Mouse (Mus musculus): ENCODE data around the gene Syndig1.

The Syndig1 gene

DNA sequence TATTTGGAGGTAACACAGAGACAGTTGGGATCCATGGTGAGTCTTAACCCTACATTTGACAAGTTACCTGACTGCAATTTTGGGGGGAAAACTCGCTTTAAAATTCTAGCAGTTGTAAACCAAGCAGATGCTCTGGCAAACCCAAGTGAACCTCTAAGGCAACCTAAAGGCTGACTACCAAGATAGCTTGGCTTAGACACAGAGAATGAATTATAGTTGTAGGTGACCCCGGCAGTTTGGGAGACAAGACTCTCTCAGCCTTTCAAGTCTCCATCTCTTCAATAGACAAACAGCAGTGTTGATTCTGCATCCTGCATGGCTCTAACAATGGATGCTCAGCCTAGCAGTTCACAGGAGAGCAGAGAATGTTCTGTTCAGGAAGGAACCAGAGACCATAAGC is at the start of gene Syndig1:
Gene Syndig1, plus strand, starts transcription at position 301 of the 400 bp plus-strand sequence.
- DNase-seq (ENCODE audit: low read depth, low spot score) = no peak

DNA sequence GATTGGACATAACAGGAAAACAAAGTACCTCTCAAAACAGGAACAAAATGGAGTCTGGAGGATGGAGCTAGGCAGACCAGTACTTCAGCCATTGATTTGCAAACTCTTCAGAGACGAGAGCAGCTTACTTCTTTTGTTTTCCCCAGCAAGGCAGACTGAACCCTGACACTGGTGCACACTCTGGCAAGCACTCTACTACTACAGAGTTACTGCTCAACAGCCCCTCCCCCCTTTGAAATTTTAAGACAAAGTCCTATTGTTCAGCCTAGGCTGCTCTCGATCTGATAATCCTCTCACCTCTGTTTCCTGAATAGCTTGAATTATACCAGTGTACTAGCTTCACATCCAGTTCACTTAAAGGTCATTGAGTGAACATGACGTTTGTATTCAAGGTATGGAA is 30.4 kb upstream of the Syndig1 start:
- DNase-seq (ENCODE audit: low read depth, low spot score) = no peak

DNA sequence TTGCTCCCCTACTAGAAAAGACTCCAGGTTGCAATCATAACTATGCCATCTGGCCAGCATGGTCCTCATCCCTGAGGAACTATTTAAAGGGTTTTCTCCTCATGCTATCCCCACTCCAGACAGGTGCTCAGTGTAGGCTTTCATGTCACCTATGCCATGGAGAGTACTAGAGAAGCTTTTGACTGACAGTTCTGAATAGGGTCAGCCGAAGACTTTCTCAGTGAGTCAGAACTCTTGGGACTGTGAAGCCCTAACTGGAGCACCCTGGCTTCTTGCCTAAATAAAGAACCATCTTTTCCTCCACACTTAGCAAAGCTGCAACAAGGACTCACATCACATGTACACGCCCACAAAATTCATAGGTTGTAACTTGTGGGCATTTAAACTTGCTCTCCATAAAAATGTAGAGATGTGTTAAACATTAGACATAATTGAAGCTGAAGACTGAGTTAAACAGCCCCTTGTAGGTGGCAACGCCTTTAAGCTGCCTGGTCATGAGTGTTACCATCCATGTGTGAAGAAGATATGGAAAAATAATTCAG is 24.3 kb upstream of the Syndig1 start:
- DNase-seq (ENCODE audit: low read depth, low spot score) = no peak

DNA sequence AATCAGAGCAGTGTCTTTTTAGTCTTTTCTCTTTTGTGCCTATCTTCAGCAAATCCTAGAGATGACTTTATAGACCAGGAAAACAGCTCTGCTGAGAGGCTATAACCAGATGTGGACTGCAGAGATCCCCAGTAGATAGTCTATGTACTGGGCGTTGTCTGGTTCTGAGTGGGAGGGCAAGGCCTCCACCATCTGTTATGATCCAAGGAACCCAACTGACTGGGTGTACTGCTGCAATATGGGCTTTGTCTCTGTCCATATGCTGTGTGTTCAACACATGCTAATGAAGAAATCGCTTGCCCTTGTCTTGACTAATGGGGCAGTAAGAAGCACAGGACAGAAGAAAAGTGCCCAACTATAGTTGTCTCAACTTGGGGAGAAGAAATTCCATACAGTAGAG is 23.8 kb upstream of the Syndig1 start:
- DNase-seq (ENCODE audit: low read depth, low spot score) = no peak

DNA sequence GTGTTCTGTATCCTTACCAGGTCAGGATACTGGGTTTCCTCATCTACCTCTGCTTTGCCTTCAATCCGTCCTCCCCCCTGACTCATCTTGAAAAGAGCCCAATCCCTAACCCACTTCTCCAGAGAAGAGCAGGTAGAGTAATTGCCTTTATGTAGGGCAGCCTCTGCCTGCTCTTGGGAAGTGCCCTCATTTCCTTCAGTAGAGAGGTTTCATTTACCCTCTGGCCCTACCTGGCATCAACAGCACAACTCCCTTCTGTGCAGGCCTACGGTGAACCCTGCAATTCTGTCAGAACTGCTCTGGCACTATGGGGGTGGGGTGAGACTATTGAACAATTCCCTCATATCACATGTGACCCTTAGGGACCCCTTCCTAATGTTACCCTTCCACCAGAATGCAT is 16.1 kb upstream of the Syndig1 start:
- DNase-seq (ENCODE audit: low read depth, low spot score) = no peak

DNA sequence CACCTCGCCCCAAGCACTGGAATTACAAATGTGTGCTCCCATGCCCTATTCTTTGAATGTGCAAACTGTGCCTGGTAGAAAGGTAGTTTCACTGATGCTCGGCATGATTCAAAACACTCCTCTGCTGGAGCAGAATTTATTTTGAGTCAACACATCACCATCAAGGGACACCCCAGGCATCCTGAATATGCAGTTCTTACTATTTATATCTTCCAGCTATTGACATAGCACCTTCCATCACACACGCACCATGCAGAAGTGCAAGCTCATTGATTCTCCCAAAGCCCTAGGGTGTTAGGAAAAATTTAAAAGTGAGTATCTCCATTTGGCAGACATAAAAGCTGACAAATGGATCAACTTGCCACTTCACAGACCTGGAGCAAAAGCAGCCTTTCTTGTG is 10.6 kb upstream of the Syndig1 start:
- no peak for DNase-seq (ENCODE audit: low read depth, low spot score)

DNA sequence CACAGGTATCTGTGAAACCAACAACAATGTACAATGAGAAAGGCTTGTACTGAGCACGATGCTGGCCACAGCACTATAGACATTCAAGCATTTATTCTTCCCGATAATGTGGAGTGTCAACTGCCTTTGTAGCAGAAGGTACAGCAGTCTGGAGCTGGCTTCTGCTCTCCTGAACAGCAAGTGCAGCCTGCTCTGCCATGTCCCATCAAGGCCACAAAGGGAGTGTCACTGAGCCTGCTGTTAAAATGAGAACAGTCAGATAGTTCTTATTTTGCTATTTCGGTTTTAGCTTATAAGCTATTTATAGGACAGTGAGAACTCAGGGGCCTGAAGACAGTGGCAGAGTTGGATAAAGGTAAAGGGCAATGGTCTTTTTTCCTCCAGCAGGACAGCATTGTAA is 9.3 kb upstream of the Syndig1 start:
- DNase-seq (ENCODE audit: low read depth, low spot score) = no peak

DNA sequence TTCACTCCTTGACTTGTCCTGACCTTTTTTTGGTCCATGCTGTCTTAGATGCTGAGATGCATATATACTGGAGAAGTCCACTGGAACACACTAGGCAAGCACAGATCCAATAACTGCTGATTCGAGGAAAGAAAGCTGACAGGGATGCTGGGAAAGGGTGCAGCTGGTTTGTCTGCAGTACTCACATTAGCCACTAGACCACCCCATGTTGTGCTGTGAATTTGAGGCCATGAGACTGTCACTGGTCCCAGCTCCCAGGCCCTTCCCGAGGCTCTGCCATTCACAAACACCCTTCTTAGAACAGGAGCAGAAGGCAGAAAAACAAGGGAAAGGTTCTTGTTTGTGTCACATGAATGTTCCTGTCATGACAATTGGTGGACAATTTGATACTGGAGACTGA is 8.8 kb upstream of the Syndig1 start:
- DNase-seq (ENCODE audit: low read depth, low spot score) = no peak

DNA sequence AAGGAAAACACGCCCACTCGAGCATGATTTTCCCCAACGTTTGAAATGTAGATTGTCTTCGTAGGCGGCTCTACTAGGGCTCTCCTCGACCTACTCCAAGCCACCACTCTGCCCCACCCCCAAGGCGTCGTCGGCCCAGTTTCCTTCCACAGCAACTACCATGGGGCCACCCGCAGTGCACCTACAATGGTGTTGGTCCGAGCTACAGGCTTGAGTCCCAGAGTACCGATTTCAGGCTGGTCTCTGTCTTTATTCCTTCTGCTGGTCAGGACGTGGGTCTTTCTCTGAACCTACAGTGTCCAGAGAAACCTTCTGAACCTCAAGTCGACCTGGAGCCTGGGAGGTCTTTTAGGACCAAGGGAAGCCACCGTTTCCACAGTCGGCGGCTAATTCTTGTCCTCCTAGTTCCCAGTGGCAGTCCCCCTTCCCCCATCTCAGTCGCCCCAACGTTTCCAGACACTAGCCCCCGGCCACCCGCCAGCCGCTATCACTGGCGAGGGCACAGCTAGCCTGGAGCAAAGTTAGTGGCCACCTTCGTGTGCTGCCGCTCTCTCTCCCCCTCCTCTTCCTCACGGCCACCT is 1.0 kb downstream of the Syndig1 start:
- DNase-seq (ENCODE audit: low read depth, low spot score) = no peak

DNA sequence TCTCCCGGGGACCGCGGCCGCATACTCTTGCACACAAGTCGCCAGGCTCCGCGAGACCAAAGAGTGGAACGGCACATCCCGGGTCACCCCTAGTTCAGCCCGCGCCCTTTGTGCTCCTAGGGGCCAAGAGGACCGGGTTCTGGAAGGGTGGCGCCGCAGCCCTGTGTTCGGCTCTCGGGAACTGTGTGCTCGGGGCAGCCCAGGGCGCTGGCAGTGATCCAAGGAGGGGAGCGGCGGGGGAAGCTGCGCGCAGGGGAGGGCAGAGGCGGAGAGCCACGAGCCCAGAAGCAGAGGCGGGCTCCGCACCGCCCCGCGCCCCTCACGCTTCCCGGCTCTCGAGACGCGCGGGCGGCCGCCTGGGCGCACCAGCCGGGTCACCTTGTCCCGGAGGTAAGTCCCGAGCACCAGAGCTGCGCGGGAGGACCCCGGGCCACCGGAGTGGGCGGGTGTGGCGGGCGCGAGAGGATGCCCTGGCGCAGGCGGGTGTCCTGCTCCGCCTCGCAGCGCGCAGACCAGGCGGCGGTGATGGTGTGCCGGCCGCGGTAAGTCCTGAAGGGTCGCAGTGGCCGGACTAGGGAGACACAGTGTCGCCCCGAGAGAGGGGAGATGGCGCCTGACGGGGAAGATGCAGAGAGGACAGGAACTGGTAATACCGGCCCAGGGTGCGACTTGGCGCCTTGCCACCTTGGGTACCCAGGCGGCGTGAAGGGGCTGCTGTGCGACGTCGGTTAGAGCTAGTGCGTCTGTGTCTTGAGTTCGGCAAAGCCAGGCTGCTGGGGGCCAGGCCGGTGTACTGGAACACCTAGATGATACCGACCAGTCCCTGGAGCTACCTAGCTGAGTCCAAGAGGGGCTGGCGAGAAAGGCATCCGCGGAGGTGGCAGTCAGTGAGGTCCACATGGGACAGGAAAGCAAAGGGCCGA is 1.8 kb downstream of the Syndig1 start, which contains the start of gene C530025M09Rik:
Gene C530025M09Rik, minus strand, starts transcription at position 678 of the 923 bp plus-strand sequence.
- DNase-seq (ENCODE audit: low read depth, low spot score) = no peak

DNA sequence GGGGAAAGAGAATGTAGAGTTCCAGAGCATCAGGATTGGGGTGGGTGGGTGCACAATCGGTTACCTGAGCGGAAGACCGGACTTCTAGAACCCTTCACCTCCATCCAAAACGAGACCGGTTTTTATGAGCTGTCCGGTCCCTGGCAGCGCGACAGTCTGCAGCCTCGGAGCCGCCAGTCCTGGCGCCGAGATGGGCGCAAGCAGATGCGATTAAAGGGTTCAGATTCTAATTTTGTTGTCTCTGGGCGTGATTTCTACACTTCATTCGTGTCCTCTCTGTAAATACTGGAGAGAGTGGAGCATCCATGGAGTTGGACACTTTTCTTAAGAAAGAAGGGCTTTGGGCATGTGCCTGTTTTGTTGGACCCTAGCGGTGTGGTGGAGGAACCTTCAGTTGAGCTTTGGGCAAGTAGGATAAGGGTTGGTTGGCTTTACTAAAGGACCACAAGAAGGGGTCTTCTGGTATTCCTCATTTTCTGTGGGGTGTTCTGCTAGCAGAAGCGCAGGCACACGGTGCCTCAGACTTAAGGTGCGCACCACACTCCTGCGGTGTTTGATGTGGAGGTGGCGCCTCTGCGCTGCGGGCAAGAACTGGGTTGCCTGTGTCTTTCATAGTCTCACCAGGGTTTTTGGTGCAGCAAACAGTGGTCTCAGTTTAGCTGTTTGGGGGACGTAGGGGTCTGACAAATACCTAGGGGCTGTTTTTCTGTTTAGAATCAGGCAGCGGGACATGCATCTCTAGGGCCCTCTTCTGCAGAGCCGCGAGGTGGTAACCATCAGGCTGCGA is 2.6 kb downstream of the Syndig1 start:
- no peak for DNase-seq (ENCODE audit: low read depth, low spot score)

DNA sequence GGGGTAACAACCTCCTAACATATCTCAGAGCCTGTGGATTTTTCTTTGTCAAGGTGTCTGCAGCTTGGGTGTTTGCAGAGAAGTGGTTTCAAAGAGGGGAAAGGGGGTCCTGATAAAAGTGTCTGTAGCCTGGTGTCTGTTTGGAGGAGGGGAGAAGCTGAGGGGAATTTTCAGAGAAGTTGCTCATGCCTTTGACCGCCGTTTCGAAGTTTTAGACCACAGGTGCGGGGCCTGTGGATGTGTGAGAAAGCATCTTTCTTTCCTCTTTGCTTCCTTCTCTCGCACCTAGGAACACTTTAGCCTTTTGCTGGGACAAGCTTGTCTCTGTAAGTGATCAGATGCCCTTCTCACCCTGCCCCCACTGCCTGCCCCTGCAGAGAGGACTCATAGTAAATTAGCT is 3.3 kb downstream of the Syndig1 start:
- no peak for DNase-seq (ENCODE audit: low read depth, low spot score)

DNA sequence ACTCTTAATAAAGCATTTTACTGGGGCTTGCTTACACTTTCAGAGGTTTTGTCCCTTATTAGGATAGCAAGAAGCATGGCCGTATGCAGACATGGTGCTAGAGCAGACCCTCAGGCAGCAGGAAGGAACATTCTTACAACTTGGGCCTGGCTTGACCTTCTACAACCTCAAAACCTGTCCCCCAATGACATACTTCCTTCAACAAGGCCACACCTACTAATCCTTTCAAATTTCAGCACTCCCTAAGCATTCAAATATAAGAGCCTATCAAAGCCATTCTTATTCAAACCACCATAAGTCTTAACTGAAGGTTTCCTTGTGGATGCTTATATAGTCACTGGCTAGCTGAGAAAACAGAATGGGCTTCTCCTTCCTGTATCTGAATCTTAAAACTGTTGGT is 6.1 kb downstream of the Syndig1 start:
- no peak for DNase-seq (ENCODE audit: low read depth, low spot score)

DNA sequence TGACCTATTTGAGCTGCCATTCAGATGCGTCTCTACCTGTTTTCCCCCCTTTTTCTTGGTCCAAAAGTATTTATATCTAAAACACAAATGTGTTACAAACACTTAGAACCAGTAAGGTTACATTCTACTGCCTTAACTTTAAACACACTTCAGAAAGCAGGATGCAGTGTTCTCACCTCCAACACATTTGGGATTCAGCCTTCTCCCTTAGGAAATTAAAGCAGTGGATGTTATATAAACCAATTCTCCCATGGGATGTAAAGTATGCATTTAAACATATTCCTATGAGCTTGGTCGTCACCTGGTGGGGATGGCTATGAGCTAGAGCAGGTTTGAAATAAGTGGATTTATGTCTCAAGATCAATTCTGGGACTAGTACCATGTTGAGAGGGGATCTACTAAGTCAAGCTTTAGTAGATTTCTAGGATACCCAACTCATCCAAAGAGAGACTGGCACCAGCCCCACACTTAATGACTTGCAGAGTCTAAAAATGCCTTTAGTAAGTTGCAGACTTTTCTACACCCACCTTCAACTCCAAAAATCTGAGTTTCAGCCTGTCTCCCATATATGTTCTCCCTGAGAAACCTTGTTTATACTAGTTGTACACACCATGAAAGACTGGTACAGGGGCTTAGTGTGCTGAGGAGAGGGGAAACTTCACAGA is 7.6 kb downstream of the Syndig1 start:
- DNase-seq (ENCODE audit: low read depth, low spot score) = no peak

DNA sequence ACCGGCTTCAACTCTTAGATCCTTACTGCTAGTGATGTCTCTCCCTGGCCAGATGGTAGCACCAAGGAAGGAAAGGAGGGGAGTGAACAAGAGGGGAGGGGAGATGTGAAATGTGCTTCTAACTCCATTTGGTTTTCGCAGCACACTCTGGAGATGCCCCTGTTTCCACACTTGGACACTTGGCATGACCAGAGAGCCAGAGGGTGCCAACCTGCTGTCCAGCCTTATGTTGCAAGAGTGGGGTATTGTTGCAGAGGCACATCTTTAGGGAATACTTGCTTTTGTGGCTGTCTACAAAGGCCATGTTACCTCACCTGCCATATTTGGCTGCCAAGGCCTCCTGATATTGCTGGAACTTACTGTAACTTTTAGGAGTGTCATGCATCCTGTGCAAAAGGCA is 10.7 kb downstream of the Syndig1 start:
- DNase-seq (ENCODE audit: low read depth, low spot score) = no peak

DNA sequence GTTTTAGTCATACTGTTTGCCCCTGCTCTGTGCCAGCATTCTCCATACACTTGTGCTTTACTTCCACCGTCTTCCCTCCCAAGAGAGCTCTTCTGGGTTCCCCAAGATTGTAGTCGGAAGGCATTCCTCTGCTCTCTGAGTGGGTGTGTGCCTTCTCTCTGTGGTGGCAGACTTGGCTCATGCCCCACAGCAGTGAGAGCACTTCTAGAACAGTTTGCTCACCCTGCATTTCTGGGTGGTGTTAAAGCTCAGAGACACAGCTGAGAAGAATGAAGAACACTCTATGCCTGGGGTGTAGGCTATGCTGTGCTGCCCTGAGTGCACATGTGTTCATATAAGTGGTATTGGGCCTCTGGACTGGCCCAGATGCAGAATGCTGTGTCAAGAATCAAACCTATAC is 15.6 kb downstream of the Syndig1 start:
- DNase-seq (ENCODE audit: low read depth, low spot score) = no peak

DNA sequence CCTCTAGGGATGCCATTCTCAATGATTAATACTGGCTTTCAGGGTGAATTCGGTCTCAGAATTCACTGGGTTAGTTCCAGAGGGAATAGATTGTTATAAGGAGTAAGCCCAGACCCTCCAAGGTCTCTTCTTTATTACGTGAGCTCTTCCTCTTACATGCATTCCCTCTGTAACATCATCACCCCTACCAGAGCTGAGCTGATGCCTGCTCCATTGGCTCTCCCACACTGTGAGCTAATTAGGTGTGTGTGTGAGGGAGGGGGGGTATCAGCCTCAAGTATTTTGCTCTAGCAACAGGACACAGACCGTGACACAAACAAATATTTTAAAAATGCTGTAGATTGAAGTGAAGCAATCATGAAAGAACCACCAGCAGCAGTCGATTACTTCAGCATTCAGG is 19.8 kb downstream of the Syndig1 start:
- no peak for DNase-seq (ENCODE audit: low read depth, low spot score)

DNA sequence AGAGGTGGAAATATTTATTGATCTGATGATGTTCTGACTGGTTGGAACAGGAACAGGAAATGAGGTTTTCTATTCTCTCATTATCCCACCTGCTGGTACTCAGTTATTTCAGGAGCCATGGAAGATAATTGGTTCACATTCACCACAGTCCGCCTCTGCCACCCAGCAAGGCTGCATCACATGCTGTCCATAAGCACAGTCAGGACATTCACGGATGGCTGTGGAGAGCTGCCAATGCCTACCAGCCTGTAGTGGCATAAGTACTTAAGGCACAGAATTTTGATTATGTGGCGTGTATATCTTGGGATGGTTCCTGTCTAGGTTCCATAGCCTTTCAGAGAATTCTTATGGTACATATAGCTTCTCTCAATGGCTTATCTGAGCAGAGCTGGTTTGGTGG is 32.0 kb downstream of the Syndig1 start:
- DNase-seq (ENCODE audit: low read depth, low spot score) = no peak

DNA sequence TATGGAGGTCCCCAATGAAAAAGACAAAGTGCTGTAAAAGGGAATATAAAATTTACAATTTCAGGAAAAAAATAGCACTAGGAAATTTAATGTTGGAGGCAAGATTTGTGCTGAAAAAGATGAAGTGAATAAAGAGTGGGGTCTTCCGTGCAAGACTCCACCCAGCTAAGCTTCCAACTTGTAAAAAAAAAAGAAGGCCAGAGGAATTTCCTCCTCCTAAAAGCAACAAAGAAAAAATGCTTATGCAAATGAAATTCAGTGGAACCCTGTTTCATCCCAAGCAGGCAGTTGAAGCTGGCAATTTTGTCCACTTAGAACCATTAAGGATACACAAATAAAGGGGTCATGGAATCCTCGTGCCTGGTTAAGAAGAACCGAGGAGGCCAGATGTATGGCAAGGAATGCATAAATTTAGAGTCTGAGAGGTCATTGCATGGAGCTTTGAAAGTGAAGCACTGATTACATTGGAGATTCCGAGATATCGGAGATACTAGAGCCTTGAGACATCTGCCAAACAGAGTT is 37.0 kb downstream of the Syndig1 start:
- no peak for DNase-seq (ENCODE audit: low read depth, low spot score)

DNA sequence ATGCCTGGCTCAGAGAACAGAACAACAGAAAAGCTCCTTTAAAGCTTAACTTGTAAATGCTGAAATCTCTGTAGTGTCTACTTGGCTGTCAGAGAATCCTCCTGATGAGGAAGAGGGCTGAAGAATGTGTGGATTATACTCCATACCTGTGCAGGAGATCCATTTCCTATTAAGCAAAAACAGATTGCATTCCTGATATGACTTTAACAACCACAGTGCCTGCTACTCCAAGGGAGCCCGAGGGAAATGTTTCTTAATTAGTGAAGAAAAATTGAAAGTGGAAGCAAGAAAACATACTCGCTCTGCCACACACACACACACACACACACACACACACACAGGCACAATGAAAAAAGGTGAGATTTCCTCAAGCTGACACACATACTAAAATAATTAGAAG is 41.5 kb downstream of the Syndig1 start:
- DNase-seq (ENCODE audit: low read depth, low spot score) = no peak

DNA sequence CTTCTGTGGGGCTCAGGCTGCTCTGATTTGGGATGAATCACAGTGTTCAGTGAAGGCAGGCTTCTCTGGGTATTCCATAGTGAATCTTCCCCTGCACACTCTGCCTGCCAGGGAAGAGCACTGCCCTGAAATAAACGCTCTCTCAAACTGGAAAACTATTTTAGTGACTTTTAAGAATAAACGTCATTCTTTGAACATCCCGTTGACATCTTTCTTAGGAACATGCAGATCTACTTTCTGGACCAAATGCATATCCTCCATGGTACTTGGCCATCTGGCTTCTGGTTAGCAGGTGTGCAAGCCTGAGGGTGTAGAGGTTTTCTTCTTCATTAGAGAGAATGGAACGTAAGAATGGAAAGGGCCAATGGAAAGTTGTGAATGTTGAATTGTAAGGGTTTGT is 43.5 kb downstream of the Syndig1 start:
- no peak for DNase-seq (ENCODE audit: low read depth, low spot score)
